Mouse (Mus musculus): Measurements from ENCODE around the gene Crx.
A peak's percentile ranks its signal among the peaks of the same experiment; 100 is the strongest.

The Crx gene

GRCm38 (mm10) chr7:15864104-15864503 lies 15.7 kb downstream of the Crx start:
- no peak for DNase-seq (ENCODE audit: inconsistent age in 2 of 2, low spot score in 1 of 2)

- peak in 1 of 2 experiments; percentile 40 for DNase-seq (ENCODE audit: inconsistent age in 2 of 2, low spot score in 1 of 2)
These were observed 20.1 kb downstream of the Crx start for GRCm38 (mm10) chr7:15859657-15860056.

- no peak for DNase-seq (ENCODE audit: inconsistent age in 2 of 2, low spot score in 1 of 2)
These were observed 40.2 kb downstream of the Crx start, which contains the start of gene Obox6 for GRCm38 (mm10) chr7:15839578-15839977. Obox6 (minus strand) TSS chr7:15839678.
